Mouse (Mus musculus): Measurements from ENCODE around the gene Pram1. TPM values are rescaled to one million over a fixed set of nuclear protein-coding genes. Genes with fewer than 3 reads are reported as not detected.

The Pram1 gene
- polyA plus RNA-seq, 1 experiment from 2014 or later = not detected

- ATAC-seq (replicated peaks; ENCODE audit: low FRiP score) = no peak
- peaks cover 41% of the 10 kb centered on the region for H3K36me3 ChIP-seq
- H3K4me3 ChIP-seq (replicated peaks) = no peak overlapping the region
- H3K4me2 ChIP-seq = no peak overlapping the region
- no peaks in the 10 kb centered on the region for H3K9me3 ChIP-seq (replicated peaks)
- H3K27ac ChIP-seq = no peak overlapping the region
- H3K9ac ChIP-seq = no peak overlapping the region
- no peaks in the 10 kb centered on the region for H3K27me3 ChIP-seq
- H3K4me1 ChIP-seq = peaks cover 7% of the 10 kb centered on the region; the same call in 1 of the 2 replicates
Observed at GRCm38 (mm10) chr17:33675452-33675851, 37.6 kb downstream of the Pram1 start.

GRCm38 (mm10) chr17:33676086-33676485 lies 38.2 kb downstream of the Pram1 start:
- Histone ChIP-seq H3K4me3 (replicated peaks) (no peak overlapping the region), H3K27ac (no peak overlapping the region)
- WGBS = 84% methylated on average over 2 of the region's 2 CpGs

GRCm38 (mm10) chr17:33678771-33679170 lies 40.9 kb downstream of the Pram1 start:
- Histone ChIP-seq H3K4me3 (replicated peaks) (no peak overlapping the region), H3K36me3 (peaks cover 39% of the 10 kb centered on the region), H3K27ac (no peak overlapping the region), H3K9me3 (replicated peaks) (no peaks in the 10 kb centered on the region), H3K27me3 (no peaks in the 10 kb centered on the region), H3K9ac (no peak overlapping the region), H3K4me1 (peaks cover 29% of the 10 kb centered on the region), H3K4me2 (no peak overlapping the region)
- ATAC-seq (replicated peaks; ENCODE audit: low FRiP score) = no peak

More at GRCm38 (mm10) chr17:33676086-33676485, 38.2 kb downstream of the Pram1 start:
- H3K9ac ChIP-seq = no peak overlapping the region
- peaks cover 7% of the 10 kb centered on the region; the same call in 1 of the 2 replicates for H3K4me1 ChIP-seq
- H3K4me2 ChIP-seq = no peak overlapping the region
- no peak for ATAC-seq (replicated peaks; ENCODE audit: low FRiP score)
- no peaks in the 10 kb centered on the region for H3K9me3 ChIP-seq (replicated peaks)
- peaks cover 41% of the 10 kb centered on the region for H3K36me3 ChIP-seq
- H3K27me3 ChIP-seq = no peaks in the 10 kb centered on the region

- Histone ChIP-seq H3K27me3 (no peaks in the 10 kb centered on the region), H3K4me3 (replicated peaks) (no peak overlapping the region), H3K27ac (no peak overlapping the region), H3K9me3 (replicated peaks) (no peaks in the 10 kb centered on the region), H3K4me2 (peak overlapping the region; percentile 76), H3K9ac (no peak overlapping the region), H3K4me1 (peaks cover 31% of the 10 kb centered on the region), H3K36me3 (peaks cover 19% of the 10 kb centered on the region)
- ATAC-seq (replicated peaks; ENCODE audit: low FRiP score) = no peak
Observed at GRCm38 (mm10) chr17:33681767-33682166, 43.9 kb downstream of the Pram1 start.

GRCm38 (mm10) chr17:33684671-33685231 lies 46.9 kb downstream of the Pram1 start:
- peak overlapping the region; percentile 91 for H3K27ac ChIP-seq
- WGBS = 2% methylated on average over 44 of the region's 44 CpGs
- no peaks in the 10 kb centered on the region for H3K9me3 ChIP-seq (replicated peaks)
- peak overlapping the region; percentile 76 for H3K4me2 ChIP-seq
- peak overlapping the region; percentile 83 for H3K9ac ChIP-seq
- H3K4me1 ChIP-seq = peaks cover 31% of the 10 kb centered on the region
- no peaks in the 10 kb centered on the region for H3K27me3 ChIP-seq
- ATAC-seq (replicated peaks; ENCODE audit: low FRiP score) = peak; percentile 85
- H3K4me3 ChIP-seq (replicated peaks) = peak overlapping the region; percentile 70
- H3K36me3 ChIP-seq = peaks cover 8% of the 10 kb centered on the region

GRCm38 (mm10) chr17:33685249-33685653 lies 47.4 kb downstream of the Pram1 start:
- H3K36me3 ChIP-seq = peaks cover 8% of the 10 kb centered on the region
- peak; percentile 99 for ATAC-seq (replicated peaks; ENCODE audit: low FRiP score)
- H3K9me3 ChIP-seq (replicated peaks) = no peaks in the 10 kb centered on the region
- WGBS = under 1% methylated on average over 42 of the region's 42 CpGs
- peak overlapping the region; percentile 91 for H3K27ac ChIP-seq
- H3K4me2 ChIP-seq = peak overlapping the region; percentile 76
- peaks cover 31% of the 10 kb centered on the region for H3K4me1 ChIP-seq
- no peaks in the 10 kb centered on the region for H3K27me3 ChIP-seq
- H3K9ac ChIP-seq = peak overlapping the region; percentile 83
- H3K4me3 ChIP-seq (replicated peaks) = peak overlapping the region; percentile 70

- peak within 1 kb of the TSS; percentile 53 for H3K9ac ChIP-seq
Observed at GRCm38 (mm10) chr17:33686760-33687159, 48.9 kb downstream of the Pram1 start, which contains the start of gene Hnrnpm. Hnrnpm (minus strand) TSS chr17:33686860.

More at GRCm38 (mm10) chr17:33686760-33687159, 48.9 kb downstream of the Pram1 start, which contains the start of gene Hnrnpm:
- no peaks in the 10 kb centered on the region for H3K27me3 ChIP-seq
- H3K9me3 ChIP-seq (replicated peaks) = no peaks in the 10 kb centered on the region
- peak within 1 kb of the TSS; percentile 70 for H3K4me3 ChIP-seq (replicated peaks)
- H3K4me1 ChIP-seq = peaks cover 28% of the 10 kb centered on the region
- no peak for ATAC-seq (replicated peaks; ENCODE audit: low FRiP score)
- H3K27ac ChIP-seq = peak within 1 kb of the TSS; percentile 66; the same call in 1 of the 2 replicates
- peaks cover 14% of the 10 kb centered on the region for H3K36me3 ChIP-seq
- H3K4me2 ChIP-seq = peak within 1 kb of the TSS; percentile 76
- WGBS = 98% methylated on average over 1 of the region's 1 CpGs

Other genes with a start within 250 kb of the Pram1 start
- gene Zfp101, start 243.4 kb upstream of the Pram1 start, polyA plus RNA-seq (2015; fragmentation: Nextera tagmentation; extraction: Ambion mirVana) = 17.4 and 18.5 TPM in 2 replicates
- gene Actl9, start 205.2 kb upstream of the Pram1 start, polyA plus RNA-seq (2015; fragmentation: Nextera tagmentation; extraction: Ambion mirVana) = not detected in 2 replicates
- gene Adamts10, start 113.9 kb upstream of the Pram1 start, polyA plus RNA-seq (2015; fragmentation: Nextera tagmentation; extraction: Ambion mirVana) = 53.0 and 66.0 TPM in 2 replicates
- 2.7 and 3.5 TPM in 2 replicates for gene Myo1f, start 82.3 kb upstream of the Pram1 start, polyA plus RNA-seq (2015; fragmentation: Nextera tagmentation; extraction: Ambion mirVana)
- gene Zfp414, start 9.0 kb upstream of the Pram1 start, polyA plus RNA-seq (2015; fragmentation: Nextera tagmentation; extraction: Ambion mirVana) = 43.4 and 56.6 TPM in 2 replicates
- gene Hnrnpm, start 48.8 kb downstream of the Pram1 start, polyA plus RNA-seq (2015; fragmentation: Nextera tagmentation; extraction: Ambion mirVana) = 369 and 383 TPM in 2 replicates
- gene March2, start 80.6 kb downstream of the Pram1 start, polyA plus RNA-seq (2015; fragmentation: Nextera tagmentation; extraction: Ambion mirVana) = 50.9 and 57.5 TPM in 2 replicates
- 275 and 342 TPM in 2 replicates for gene Rab11b, start 122.5 kb downstream of the Pram1 start, polyA plus RNA-seq (2015; fragmentation: Nextera tagmentation; extraction: Ambion mirVana)
- gene Angptl4, start 143.8 kb downstream of the Pram1 start, polyA plus RNA-seq (2015; fragmentation: Nextera tagmentation; extraction: Ambion mirVana) = 21.5 and 27.9 TPM in 2 replicates
- 46.5 and 53.4 TPM in 2 replicates for gene Kank3, start 172.5 kb downstream of the Pram1 start, polyA plus RNA-seq (2015; fragmentation: Nextera tagmentation; extraction: Ambion mirVana)
- gene Rps28, start 186.5 kb downstream of the Pram1 start, polyA plus RNA-seq (2015; fragmentation: Nextera tagmentation; extraction: Ambion mirVana) = 1,038 and 1,163 TPM in 2 replicates
- 490 and 495 TPM in 2 replicates for gene Ndufa7, start 186.5 kb downstream of the Pram1 start, polyA plus RNA-seq (2015; fragmentation: Nextera tagmentation; extraction: Ambion mirVana)
- 97.9 and 102 TPM in 2 replicates for gene Cd320, start 205.0 kb downstream of the Pram1 start, polyA plus RNA-seq (2015; fragmentation: Nextera tagmentation; extraction: Ambion mirVana)
- not detected in 2 replicates for gene Gm7029, start 235.8 kb downstream of the Pram1 start, polyA plus RNA-seq (2015; fragmentation: Nextera tagmentation; extraction: Ambion mirVana)

Measured in kidney, embryonic 15.5 days (tissue).